Mouse (Mus musculus) leukemia stem cell, adult 10-12 weeks (primary cell): ENCODE data around the gene Srrd. TPM values are rescaled to one million over a fixed set of nuclear protein-coding genes. Genes with fewer than 3 reads are reported as not detected.

Experiments
- polyA plus RNA-seq: library from polyadenylated mRNA; stranded (reverse); fragments of >175 nt; gene quantifications from 2 replicates; pipeline ENCODE4 v1.2.3, GENCODE M21; 2012; ENCODE audit warnings: low replicate concordance

The Srrd gene
- polyA plus RNA-seq, result 8.2 and 20.0 TPM in 2 replicates

GRCm38 (mm10) chr5:112342463-112343204, at the start of gene Srrd, which contains the start of gene Hps4:
Gene Srrd (minus strand): TSS chr5:112343040.
Gene Hps4 (plus strand): TSS chr5:112343083.

DNA sequence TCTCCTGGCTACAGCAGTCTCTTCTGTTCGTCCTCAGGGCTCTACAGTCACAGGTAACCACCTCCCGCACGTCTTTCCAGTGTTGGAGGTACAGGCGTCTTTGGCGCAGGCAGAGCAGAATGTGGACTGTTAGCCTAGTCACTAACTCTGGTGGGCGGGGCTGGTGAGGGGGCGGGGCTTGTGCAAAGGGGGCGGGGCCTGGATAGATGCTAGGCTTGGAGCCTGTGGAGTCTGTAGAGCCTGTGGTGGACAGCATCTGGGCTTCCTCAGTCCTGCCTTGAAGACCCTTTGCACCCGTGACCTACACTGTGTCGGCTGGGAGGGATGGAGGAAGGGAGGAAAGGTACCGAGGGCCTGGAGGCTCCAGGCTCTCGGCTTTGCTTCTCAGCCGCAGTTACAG, 13.1 kb upstream of the Srrd start, which contains the start of gene Gm6583:
TSS of gene Gm6583 (minus strand) at position 124 of the 400 bp plus-strand sequence.

DNA sequence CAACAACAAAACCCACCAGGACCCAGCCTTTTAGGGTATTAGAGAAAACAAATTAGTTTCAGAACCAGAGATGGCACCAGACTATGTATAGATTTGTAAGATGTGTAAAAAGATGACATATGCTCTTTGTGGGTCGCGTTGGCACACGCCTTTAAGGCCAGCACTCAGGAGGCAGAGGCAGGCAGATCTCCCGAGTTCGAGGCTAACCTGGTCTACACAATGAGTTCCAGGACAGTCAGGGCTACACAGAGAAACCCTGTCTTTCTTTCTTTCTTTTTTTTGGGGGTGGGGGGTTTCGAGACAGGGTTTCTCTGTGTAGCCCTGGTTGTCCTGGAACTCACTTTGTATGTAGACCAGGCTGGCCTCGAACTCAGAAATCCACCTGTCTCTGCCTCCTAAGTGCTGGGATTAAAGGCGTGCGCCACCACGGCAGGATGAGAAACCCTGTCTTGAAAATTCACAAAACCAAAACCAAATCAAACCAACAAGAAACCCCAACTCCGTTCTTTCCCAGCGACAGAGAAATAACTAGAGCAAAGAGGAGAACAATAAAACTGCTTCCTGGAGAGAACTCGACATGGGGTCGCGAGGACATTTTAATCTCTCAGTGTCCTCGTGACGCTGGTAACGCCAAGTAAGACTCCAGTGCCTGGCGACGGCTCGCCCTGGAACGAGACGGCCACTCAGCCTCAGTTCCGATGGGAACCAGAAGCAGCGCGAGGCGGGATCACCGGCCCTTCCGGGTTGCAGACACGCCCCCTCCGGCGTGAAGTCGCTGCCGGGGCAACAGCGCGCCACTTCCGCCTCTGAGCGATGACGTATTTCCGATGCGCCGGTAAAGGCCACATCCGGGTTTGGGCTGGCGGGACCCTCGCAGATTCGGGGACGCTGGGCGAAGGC, 17.0 kb downstream of the Srrd start, which contains the start of gene Tfip11:
TSS of gene Tfip11 (plus strand) at position 813 of the 900 bp plus-strand sequence.

Other genes starting within 250 kb of the Srrd start
- 1.2 and 1.4 TPM in 2 replicates for gene Cryba4, start 90.5 kb downstream of the Srrd start, polyA plus RNA-seq
- 0.35 TPM in 1 of 2 replicates, not detected in the other for gene Crybb1, start 87.2 kb downstream of the Srrd start, polyA plus RNA-seq
- gene Tpst2, start 66.3 kb downstream of the Srrd start, polyA plus RNA-seq, result 52.1 and 76.2 TPM in 2 replicates
- 29.5 and 35.2 TPM in 2 replicates for gene Tfip11, start 16.7 kb downstream of the Srrd start, polyA plus RNA-seq
- 12.2 and 37.4 TPM in 2 replicates for gene Hps4, start within 50 bp of the Srrd start, polyA plus RNA-seq
- 0.08 TPM in 1 of 2 replicates, not detected in the other for gene Gm6583, start 13.0 kb upstream of the Srrd start, polyA plus RNA-seq
- gene Asphd2, start 51.8 kb upstream of the Srrd start, polyA plus RNA-seq, result 0.06 TPM in 1 of 2 replicates, not detected in the other
- gene Gm6588, start 106.4 kb upstream of the Srrd start, polyA plus RNA-seq, result not detected in 2 replicates
- not detected in 2 replicates for gene Sez6l, start 234.1 kb upstream of the Srrd start, polyA plus RNA-seq